Mouse (Mus musculus) ES-E14 (cell line): ENCODE measurements around the gene Stim2. TPM values are rescaled to one million over a fixed set of nuclear protein-coding genes. Genes with fewer than 3 reads are reported as not detected.

Source experiments
- DNase-seq: peaks from one replicate; pipeline ENCODE4 v3.0.0-alpha.2; 2013; ENCODE audit warnings: low read depth, low spot score
- H3K27ac ChIP-seq: 2 replicates; pipeline ENCODE4 v1.5.1; 2012; ENCODE audit warnings: low read depth, mild to moderate bottlenecking, low read length, moderate library complexity, mixed read lengths; ENCODE audit not compliant: poor library complexity, insufficient read depth, severe bottlenecking
- H3K36me3 ChIP-seq: 2 replicates; pipeline ENCODE4 v1.6.1; 2012; ENCODE audit warnings: mild to moderate bottlenecking, low read length, moderate library complexity, mixed read lengths; ENCODE audit not compliant: control insufficient read depth, poor library complexity, insufficient read depth, severe bottlenecking
- H3K4me1 ChIP-seq, 2 experiments: fragments of 150-350 bp in 1 of 2; sonication (generic) in 1 of 2; 2 replicates each; pipeline ENCODE4 v1.6.1; 2012; ENCODE audit warnings: low read length in 2 of 2, mild to moderate bottlenecking in 1 of 2, mixed read lengths in 1 of 2; ENCODE audit not compliant: control insufficient read depth in 2 of 2, insufficient read depth in 2 of 2, poor library complexity in 1 of 2
- H3K4me3 ChIP-seq, 2 experiments: fragments of 150-350 bp in 1 of 2; sonication (generic) in 1 of 2; 2 replicates each; pipeline ENCODE4 v1.5.1; 2012; ENCODE audit warnings: low read length in 2 of 2, low read depth in 1 of 2, mild to moderate bottlenecking in 1 of 2, mixed read lengths in 1 of 2; ENCODE audit not compliant: insufficient read depth in 1 of 2, poor library complexity in 1 of 2, severe bottlenecking in 1 of 2
- H3K9ac ChIP-seq: 2 replicates; pipeline ENCODE4 v1.6.1; 2012; ENCODE audit warnings: low read depth, mild to moderate bottlenecking, low read length, mixed read lengths; ENCODE audit not compliant: poor library complexity, insufficient read depth, severe bottlenecking
- H3K9me3 ChIP-seq: fragments of 150-350 bp; sonication (generic); 2 replicates; pipeline ENCODE4 v1.6.1; 2012; ENCODE audit warnings: low read depth, mild to moderate bottlenecking, low read length; ENCODE audit not compliant: control insufficient read depth, insufficient read depth
- CHD2 ChIP-seq: IDR thresholded peaks from 2 replicates; pipeline ENCODE4 v1.6.1; 2014; ENCODE audit warnings: mild to moderate bottlenecking, low read depth, low read length, inconsistent platforms
- HCFC1 ChIP-seq: IDR thresholded peaks from 2 replicates; pipeline ENCODE4 v1.6.1; 2012; ENCODE audit warnings: low read length, inconsistent platforms, borderline replicate concordance; ENCODE audit not compliant: insufficient read depth
- MAFK ChIP-seq: IDR thresholded peaks from 2 replicates; pipeline ENCODE4 v1.6.1; 2014; ENCODE audit warnings: mild to moderate bottlenecking, low read depth, low read length, inconsistent platforms; ENCODE audit not compliant: insufficient read depth
- ZC3H11A ChIP-seq: IDR thresholded peaks from 2 replicates; pipeline ENCODE4 v1.6.1; 2012; ENCODE audit warnings: low read depth, mild to moderate bottlenecking, inconsistent platforms, low read length, borderline replicate concordance
- ZNF384 ChIP-seq: IDR thresholded peaks from 2 replicates; pipeline ENCODE4 v1.6.1; 2012; ENCODE audit warnings: low read depth, low read length, inconsistent platforms
- in situ Hi-C, 2 experiments: fragments of 600-800 bp; cut with MboI; formaldehyde crosslinking; loops; one replicate each; pipeline ENCODE4 v1.15.1; 2025; ENCODE audit warnings: low sequenced_read_pairs in 2 of 2, inconsistent platforms in 1 of 2; ENCODE audit not compliant: unreplicated experiment in 2 of 2
- total RNA-seq: library from RNA; depleted of rRNA; stranded (reverse); fragments of 300-350 nt; gene quantifications from 2 replicates; pipeline ENCODE4 v1.2.3, GENCODE M21; 2012

The Stim2 gene
- total RNA-seq, 1 experiment = 22.0 TPM

GRCm38 (mm10) chr5:53961830-53962515, 36.3 kb upstream of the Stim2 start:
- H3K9ac ChIP-seq = no peak overlapping the region
- H3K9me3 ChIP-seq = no peaks in the 10 kb centered on the region
- no peak overlapping the region for H3K27ac ChIP-seq
- no peak overlapping the region for H3K4me3 ChIP-seq
- peaks cover 0 to 2% of the 10 kb centered on the region in 2 experiments; a peak in 1 of 4 replicates for H3K4me1 ChIP-seq
- TF ChIP-seq ZNF384 (no peak), ZC3H11A (no peak)
- in situ Hi-C loops = no loop called here
- H3K36me3 ChIP-seq = no peaks in the 10 kb centered on the region
- DNase-seq = no peak

GRCm38 (mm10) chr5:53965656-53966055, 32.6 kb upstream of the Stim2 start:
- Histone ChIP-seq H3K4me1 (peaks cover 0 to 2% of the 10 kb centered on the region in 2 experiments; a peak in 1 of 4 replicates), H3K4me3 (no peak overlapping the region), H3K9ac (no peak overlapping the region), H3K36me3 (no peaks in the 10 kb centered on the region), H3K27ac (no peak overlapping the region), H3K9me3 (no peaks in the 10 kb centered on the region)
- in situ Hi-C loops = no loop called here
- no peak for TF ChIP-seq CHD2
- no peak for TF ChIP-seq ZC3H11A
- no peak for TF ChIP-seq ZNF384
- TF ChIP-seq MAFK = no peak
- TF ChIP-seq HCFC1 = no peak
- DNase-seq = no peak

GRCm38 (mm10) chr5:53967560-53967959, 30.7 kb upstream of the Stim2 start:
- no peak overlapping the region for H3K4me3 ChIP-seq
- in situ Hi-C loops = no loop called here
- H3K27ac ChIP-seq = no peak overlapping the region
- no peak for DNase-seq
- no peak overlapping the region for H3K9ac ChIP-seq
- no peak for TF ChIP-seq ZC3H11A
- TF ChIP-seq MAFK = no peak
- no peak for TF ChIP-seq CHD2
- TF ChIP-seq ZNF384 = no peak
- no peak for TF ChIP-seq HCFC1
- no peaks in the 10 kb centered on the region for H3K4me1 ChIP-seq
- H3K36me3 ChIP-seq = no peaks in the 10 kb centered on the region
- H3K9me3 ChIP-seq = no peaks in the 10 kb centered on the region

DNA sequence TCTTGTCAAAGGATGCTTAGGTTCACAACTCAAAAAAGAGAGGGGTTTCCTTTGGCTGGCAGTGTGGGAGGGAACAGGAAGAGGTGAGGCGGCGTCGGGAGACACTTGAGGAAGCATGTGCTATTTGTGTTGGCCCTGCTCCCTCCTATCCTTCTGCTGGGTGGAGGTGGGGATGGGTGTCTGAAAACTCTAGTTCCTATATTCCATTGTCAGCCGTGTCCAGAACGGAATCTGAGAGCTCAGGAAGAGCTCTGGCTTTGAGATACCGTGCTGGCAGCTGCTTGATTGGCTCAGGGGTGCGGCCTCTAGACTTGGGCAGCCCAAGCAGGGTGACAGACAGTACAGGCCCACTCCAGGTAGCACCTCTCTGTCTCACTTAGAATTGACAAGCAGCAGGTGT, 28.1 kb upstream of the Stim2 start:
- Histone ChIP-seq H3K4me1 (no peaks in the 10 kb centered on the region), H3K27ac (no peak overlapping the region), H3K4me3 (no peak overlapping the region), H3K9ac (no peak overlapping the region), H3K36me3 (no peaks in the 10 kb centered on the region), H3K9me3 (no peaks in the 10 kb centered on the region)
- DNase-seq = no peak
- TF ChIP-seq ZNF384 (no peak), CHD2 (no peak), MAFK (no peak), HCFC1 (no peak), ZC3H11A (no peak)
- in situ Hi-C loops = no loop called here

GRCm38 (mm10) chr5:53971201-53971600, 27.1 kb upstream of the Stim2 start:
- Histone ChIP-seq H3K9ac (no peak overlapping the region), H3K4me1 (no peaks in the 10 kb centered on the region), H3K9me3 (no peaks in the 10 kb centered on the region), H3K27ac (no peak overlapping the region), H3K4me3 (no peak overlapping the region), H3K36me3 (no peaks in the 10 kb centered on the region)
- TF ChIP-seq ZC3H11A (no peak), CHD2 (no peak), MAFK (no peak), ZNF384 (no peak), HCFC1 (no peak)
- in situ Hi-C loops = no loop called here
- no peak for DNase-seq
